Mouse (Mus musculus) kidney, postnatal 0 days (tissue): ENCODE measurements at regions not wholly inside any gene's neighbourhood (a gene's known extent, or its start where the extent isn't known, plus 50 kb on each side); places are given as distances from the start of the nearest gene placed in this dataset.

Experiments used
- ATAC-seq: fragments of 200-750 bp; cut with Nextera tagmentation; replicated peaks from 2 replicates; pipeline ENCODE4 v1.8.0; 2017; ENCODE audit warnings: low read depth, moderate number of reproducible peaks, moderate TSS enrichment, moderate library complexity; ENCODE audit not compliant: low FRiP score
- DNase-seq: peaks from one replicate; pipeline ENCODE4 v3.0.0-alpha.2; 2016; ENCODE audit warnings: low spot score
- H3K27ac ChIP-seq: fragments of 300-500 bp; sonication (generic); 2 replicates; pipeline ENCODE4 v1.5.1; 2014; ENCODE audit warnings: mild to moderate bottlenecking
- H3K27me3 ChIP-seq: fragments of 300-500 bp; sonication (generic); 2 replicates; pipeline ENCODE4 v1.6.1; 2014; ENCODE audit warnings: low read length, mixed read lengths; ENCODE audit not compliant: insufficient read depth
- H3K36me3 ChIP-seq: fragments of 300-500 bp; sonication (generic); 2 replicates; pipeline ENCODE4 v1.6.1; 2014; ENCODE audit warnings: low read length, mixed read lengths; ENCODE audit not compliant: insufficient read depth
- H3K4me1 ChIP-seq: fragments of 300-500 bp; sonication (generic); replicated peaks from 2 replicates; pipeline ENCODE4 v1.6.1; 2014; ENCODE audit warnings: antibody characterized with exemption, low read length, mixed read lengths; ENCODE audit not compliant: insufficient read depth
- H3K4me2 ChIP-seq: fragments of 300-500 bp; sonication (generic); 2 replicates; pipeline ENCODE4 v1.6.1; 2014; ENCODE audit warnings: mild to moderate bottlenecking, low read length, moderate library complexity, mixed read lengths
- H3K4me3 ChIP-seq: fragments of 300-500 bp; sonication (generic); replicated peaks from 2 replicates; pipeline ENCODE4 v1.5.1; 2014; ENCODE audit warnings: low read depth, low read length
- H3K9ac ChIP-seq: fragments of 300-500 bp; sonication (generic); 2 replicates; pipeline ENCODE4 v1.6.1; 2014; ENCODE audit warnings: low read depth, low read length
- H3K9me3 ChIP-seq: fragments of 300-500 bp; sonication (generic); replicated peaks from 2 replicates; pipeline ENCODE4 v1.6.1; 2016; ENCODE audit warnings: low read length, inconsistent platforms, mixed read lengths
- CTCF ChIP-seq: IDR thresholded peaks from 2 replicates; pipeline ENCODE4 v1.5.1; 2016; ENCODE audit warnings: antibody characterized with exemption, low read depth, mild to moderate bottlenecking, moderate library complexity
- WGBS: fragments of 180-500 bp; shearing (Covaris S2); extraction: QIAGEN DNeasy Blood & Tissue Kit; methylation state at CpG from one replicate; pipeline ENCODE4 v1.1.7; 2014; 5-methylcytosine and 5-hydroxymethylcytosine counted together

DNA sequence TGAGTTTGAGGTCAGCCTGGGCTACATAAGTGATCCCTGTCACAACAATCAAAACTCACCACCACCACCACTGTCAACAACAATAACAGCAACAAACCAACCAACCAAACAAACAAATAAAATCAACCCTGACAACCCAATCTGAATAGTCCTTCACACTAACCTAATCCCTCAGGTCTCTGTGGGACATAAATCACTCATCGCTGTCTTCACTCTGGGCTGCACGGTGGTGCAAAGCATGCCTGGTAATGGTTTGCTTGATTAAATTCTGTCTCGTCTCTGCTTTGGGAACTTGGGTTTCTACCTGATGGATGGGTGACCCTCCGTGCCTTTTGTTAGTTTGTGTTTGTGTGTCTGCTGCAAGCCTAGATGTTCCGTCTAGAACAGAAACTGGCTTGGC lies 100.6 kb downstream of the Slc17a6 start:
- Histone ChIP-seq H3K27ac (no peak overlapping the region), H3K27me3 (no peaks in the 10 kb centered on the region), H3K9ac (no peak overlapping the region), H3K36me3 (no peaks in the 10 kb centered on the region), H3K4me3 (no peak overlapping the region), H3K4me1 (no peaks in the 10 kb centered on the region), H3K9me3 (no peaks in the 10 kb centered on the region), H3K4me2 (no peak overlapping the region)
- no peak for TF ChIP-seq CTCF
- ATAC-seq (no peak), DNase-seq (no peak)
- WGBS = 45% methylated on average over 5 of the region's 5 CpGs

DNA sequence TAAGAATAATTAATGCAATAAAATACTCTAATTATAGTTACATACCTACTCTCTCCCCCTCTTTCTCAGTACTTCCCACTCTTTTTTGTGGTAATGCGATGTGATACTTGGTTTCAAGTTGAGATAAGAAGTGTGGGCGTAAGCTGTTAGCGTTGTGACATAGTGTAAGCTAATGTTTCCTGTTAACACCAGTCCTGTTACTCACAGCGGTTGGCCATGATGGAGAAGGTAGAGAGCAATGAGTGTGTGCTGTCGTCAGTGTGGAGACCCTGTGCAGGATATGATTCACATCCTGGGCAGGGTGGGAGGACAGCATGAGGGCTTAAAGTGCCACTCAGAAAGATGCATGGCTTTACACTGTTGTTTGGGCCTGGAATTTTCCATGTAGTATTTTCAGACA lies 102.1 kb downstream of the Slc17a6 start:
- H3K27me3 ChIP-seq = no peaks in the 10 kb centered on the region
- H3K9me3 ChIP-seq = no peaks in the 10 kb centered on the region
- no peak overlapping the region for H3K4me3 ChIP-seq
- no peak overlapping the region for H3K4me2 ChIP-seq
- no peak; the same call in 1 of the 2 replicates for ATAC-seq
- DNase-seq = peak; percentile 57
- TF ChIP-seq CTCF = no peak
- H3K36me3 ChIP-seq = no peaks in the 10 kb centered on the region
- no peak overlapping the region for H3K27ac ChIP-seq
- H3K4me1 ChIP-seq = no peaks in the 10 kb centered on the region
- 40% methylated on average over 5 of the region's 5 CpGs for WGBS
- H3K9ac ChIP-seq = no peak overlapping the region

DNA sequence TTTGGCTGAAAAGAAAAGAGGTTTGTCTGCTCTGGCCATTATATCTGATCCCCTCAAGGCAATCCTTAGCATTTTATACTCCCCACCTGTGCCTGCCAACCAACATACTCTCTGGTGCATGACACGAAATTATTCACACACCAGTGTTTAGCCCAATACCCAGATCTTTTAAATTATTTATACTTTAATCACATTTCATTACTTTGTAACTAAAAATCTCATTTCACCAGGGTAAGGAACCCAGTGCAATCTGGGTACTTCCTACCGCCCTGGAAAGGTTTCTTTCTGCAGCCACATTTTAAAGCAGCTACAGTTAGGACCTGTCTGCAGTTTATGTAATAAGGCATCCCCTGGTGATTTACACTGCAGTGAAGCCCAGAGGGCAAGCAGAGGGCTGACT lies 114.5 kb downstream of the Slc17a6 start:
- Histone ChIP-seq H3K27me3 (no peaks in the 10 kb centered on the region), H3K27ac (no peak overlapping the region), H3K9me3 (no peaks in the 10 kb centered on the region), H3K4me2 (no peak overlapping the region), H3K36me3 (no peaks in the 10 kb centered on the region), H3K4me1 (no peaks in the 10 kb centered on the region), H3K4me3 (no peak overlapping the region), H3K9ac (no peak overlapping the region)
- WGBS = 55% methylated on average over 2 of the region's 2 CpGs
- TF ChIP-seq CTCF = no peak
- no peak for ATAC-seq
- no peak for DNase-seq

DNA sequence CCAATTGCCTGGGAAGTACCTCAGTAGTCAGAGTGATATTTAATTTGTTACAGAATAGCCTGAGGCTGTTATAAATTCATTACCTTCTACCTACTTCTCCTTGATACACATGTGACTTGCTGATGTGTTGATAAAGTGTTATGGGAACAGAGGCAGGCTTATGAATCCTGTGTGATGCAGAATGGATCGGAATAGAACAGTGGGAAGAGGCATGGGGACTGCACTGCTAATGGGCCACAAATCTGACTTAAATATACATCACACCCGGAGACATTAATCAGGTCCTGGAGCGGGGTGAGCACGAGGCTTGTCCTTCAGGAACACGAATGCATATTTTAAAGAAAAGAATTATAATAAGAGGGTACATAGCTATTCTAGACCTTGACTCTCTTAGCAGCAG lies 117.8 kb downstream of the Slc17a6 start:
- no peak for TF ChIP-seq CTCF
- no peak overlapping the region for H3K9ac ChIP-seq
- H3K27me3 ChIP-seq = no peaks in the 10 kb centered on the region
- H3K4me3 ChIP-seq = no peak overlapping the region
- no peak overlapping the region for H3K4me2 ChIP-seq
- no peak overlapping the region for H3K27ac ChIP-seq
- H3K9me3 ChIP-seq = no peaks in the 10 kb centered on the region
- DNase-seq (no peak), ATAC-seq (no peak)
- H3K4me1 ChIP-seq = no peaks in the 10 kb centered on the region
- no peaks in the 10 kb centered on the region for H3K36me3 ChIP-seq
- 66% methylated on average over 5 of the region's 5 CpGs for WGBS

DNA sequence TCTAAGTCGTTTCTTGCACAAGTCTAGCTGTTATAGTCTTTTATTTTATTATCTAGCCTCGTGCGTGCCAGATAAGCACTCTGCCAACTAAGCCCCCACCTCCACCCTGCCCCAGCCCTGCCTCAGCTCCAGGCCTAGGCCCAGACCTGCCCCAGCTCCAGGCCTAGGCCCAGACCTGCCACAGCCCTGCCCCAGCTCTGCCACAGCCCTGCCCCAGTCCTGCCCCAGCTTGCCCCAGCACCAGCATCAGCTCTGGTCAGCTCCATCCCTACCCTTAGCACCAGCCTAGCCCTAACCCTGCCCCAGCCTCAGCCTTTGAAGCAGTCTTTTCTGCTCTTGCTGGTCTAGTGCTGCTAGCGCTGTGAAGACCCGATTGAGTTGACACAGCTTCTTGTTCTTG lies 119.1 kb downstream of the Slc17a6 start:
- H3K9me3 ChIP-seq = no peaks in the 10 kb centered on the region

DNA sequence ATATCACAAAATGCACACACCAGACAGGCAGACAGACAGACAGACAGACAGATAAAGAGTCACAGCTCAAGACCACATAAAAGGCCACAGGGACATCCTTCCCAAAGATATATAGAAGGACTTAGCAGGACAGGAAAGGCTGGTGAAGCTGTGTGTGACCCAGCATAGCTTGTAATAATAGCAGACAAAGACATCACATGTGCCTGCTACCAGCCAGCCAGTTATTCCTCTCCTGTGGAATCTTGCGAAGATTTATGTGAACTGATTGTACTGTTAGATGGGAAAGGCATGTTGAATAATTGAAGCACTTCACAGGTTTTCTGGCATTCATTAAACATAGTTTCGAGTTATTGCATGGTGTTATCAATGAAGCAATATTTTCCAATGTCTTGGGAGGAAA lies 119.1 kb upstream of the Gas2 start:
- no peak for TF ChIP-seq CTCF
- DNase-seq = no peak
- Histone ChIP-seq H3K27ac (no peak overlapping the region), H3K9ac (no peak overlapping the region), H3K4me2 (no peak overlapping the region), H3K4me3 (no peak overlapping the region), H3K4me1 (no peaks in the 10 kb centered on the region), H3K27me3 (no peaks in the 10 kb centered on the region), H3K9me3 (no peaks in the 10 kb centered on the region), H3K36me3 (no peaks in the 10 kb centered on the region)
- WGBS = 68% methylated on average over 2 of the region's 2 CpGs
- no peak for ATAC-seq

More for the DNA sequence above, 119.1 kb downstream of the Slc17a6 start:
- no peak for ATAC-seq
- no peak overlapping the region for H3K27ac ChIP-seq
- no peak overlapping the region for H3K4me2 ChIP-seq
- H3K27me3 ChIP-seq = no peaks in the 10 kb centered on the region
- H3K9ac ChIP-seq = no peak overlapping the region
- 76% methylated on average over 5 of the region's 5 CpGs for WGBS
- H3K4me3 ChIP-seq = no peak overlapping the region
- no peaks in the 10 kb centered on the region for H3K36me3 ChIP-seq
- H3K4me1 ChIP-seq = no peaks in the 10 kb centered on the region
- no peak for DNase-seq
- TF ChIP-seq CTCF = no peak

DNA sequence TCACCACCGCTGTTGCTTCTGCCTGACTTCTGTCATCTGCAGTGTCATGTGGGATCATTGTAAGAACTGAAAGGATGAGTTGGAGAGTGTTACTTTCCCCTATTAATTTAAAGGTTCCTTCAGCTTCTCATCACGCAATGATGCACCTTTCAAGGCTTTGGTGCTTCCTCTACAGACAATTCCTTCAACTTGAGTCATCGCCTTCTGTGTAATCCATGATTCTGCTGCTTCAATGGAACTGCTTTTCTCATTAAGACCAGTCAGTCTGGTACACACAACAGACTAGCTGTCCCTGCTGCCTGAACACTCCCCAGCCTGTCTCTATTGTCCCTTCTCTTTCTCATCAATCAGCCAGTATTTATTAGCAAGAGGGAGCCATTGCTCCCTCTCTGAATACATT lies 116.2 kb upstream of the Gas2 start:
- ATAC-seq = no peak
- H3K9me3 ChIP-seq = no peaks in the 10 kb centered on the region
- H3K4me1 ChIP-seq = no peaks in the 10 kb centered on the region
- no peak overlapping the region for H3K9ac ChIP-seq
- WGBS = 90% methylated on average over 3 of the region's 3 CpGs
- no peaks in the 10 kb centered on the region for H3K27me3 ChIP-seq
- no peaks in the 10 kb centered on the region for H3K36me3 ChIP-seq
- DNase-seq = no peak
- no peak overlapping the region for H3K27ac ChIP-seq
- H3K4me3 ChIP-seq = no peak overlapping the region
- TF ChIP-seq CTCF = no peak
- no peak overlapping the region for H3K4me2 ChIP-seq
